Mouse (Mus musculus) cerebellum, adult 18-20 months (tissue): ENCODE measurements around the gene Gpld1.
"Not testable (repeated sequence)": the region's sequence is repeated elsewhere in the genome, so short reads cannot be mapped to it uniquely, and the experiment has no call there.

Experiments used
- DNase-seq, 2 experiments: peaks; one replicate each; pipeline ENCODE4 v3.0.0; 2021

The Gpld1 gene

GRCm38 (mm10) chr13:24948870-24949269, 5.9 kb downstream of the Gpld1 start:
- no peak for DNase-seq

GRCm38 (mm10) chr13:24952659-24953058, 9.7 kb downstream of the Gpld1 start:
- no peak for DNase-seq

DNA sequence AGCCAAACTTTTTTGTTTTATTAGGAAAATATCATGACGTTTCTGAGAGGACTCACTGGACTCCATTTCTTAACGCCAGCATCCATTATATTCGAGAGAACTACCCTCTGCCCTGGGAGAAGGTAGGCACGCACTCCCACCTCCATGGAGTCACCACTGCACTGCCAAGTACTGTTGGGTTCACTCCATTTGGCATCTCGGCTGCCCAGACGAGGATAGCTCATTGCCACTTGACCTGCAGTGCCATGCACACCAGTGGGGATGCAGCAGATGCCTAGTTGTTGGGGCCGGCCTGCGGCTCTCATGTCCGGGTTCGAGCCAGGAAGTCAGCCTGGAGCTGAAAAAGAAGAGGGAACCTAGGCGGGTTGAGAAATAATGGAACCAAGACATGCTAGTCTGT, 12.1 kb downstream of the Gpld1 start:
- DNase-seq, result no peak

GRCm38 (mm10) chr13:24955500-24955899, 12.5 kb downstream of the Gpld1 start:
- DNase-seq, result peak in 1 of 2 experiments; percentile 49

GRCm38 (mm10) chr13:24958671-24959070, 15.7 kb downstream of the Gpld1 start:
- no peak for DNase-seq

GRCm38 (mm10) chr13:24960084-24960483, 17.1 kb downstream of the Gpld1 start:
- no peak for DNase-seq

GRCm38 (mm10) chr13:24962119-24962518, 19.2 kb downstream of the Gpld1 start:
- no peak for DNase-seq

DNA sequence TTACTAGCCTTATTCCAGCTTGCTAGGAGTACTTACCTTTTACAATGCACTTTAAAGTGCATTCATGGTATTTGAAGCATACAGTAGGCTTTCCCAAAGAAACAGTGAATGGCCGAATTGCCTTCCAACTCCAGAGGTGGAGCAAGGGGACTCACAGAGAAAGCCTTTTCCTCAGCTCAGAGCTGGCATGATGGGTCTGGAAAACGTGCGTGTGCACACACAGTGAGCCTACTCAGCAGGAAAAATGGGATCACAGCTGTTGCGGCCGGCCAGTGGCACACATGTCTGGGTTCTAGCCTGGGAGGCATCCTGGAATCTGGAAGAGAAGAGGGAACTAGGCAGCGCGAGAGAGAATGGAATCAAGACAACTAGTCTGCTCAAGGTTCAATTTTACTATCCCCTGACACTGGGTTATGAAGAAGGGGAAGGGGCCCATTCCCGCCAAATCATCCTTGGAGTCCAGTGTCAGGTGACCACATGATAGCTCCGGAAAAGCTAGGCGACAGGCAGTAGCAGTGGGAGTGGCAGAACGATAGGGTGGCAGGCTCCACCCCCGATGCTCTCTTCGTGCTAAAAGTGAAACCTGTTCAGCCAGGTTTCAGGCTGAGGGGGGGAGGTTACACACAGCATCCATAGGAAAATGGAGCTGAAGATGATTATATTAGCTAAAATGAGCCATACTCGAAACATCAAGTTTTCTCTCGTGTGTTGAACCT, 22.3 kb downstream of the Gpld1 start:
- DNase-seq, result peak in 1 of 2 experiments; percentile 28

DNA sequence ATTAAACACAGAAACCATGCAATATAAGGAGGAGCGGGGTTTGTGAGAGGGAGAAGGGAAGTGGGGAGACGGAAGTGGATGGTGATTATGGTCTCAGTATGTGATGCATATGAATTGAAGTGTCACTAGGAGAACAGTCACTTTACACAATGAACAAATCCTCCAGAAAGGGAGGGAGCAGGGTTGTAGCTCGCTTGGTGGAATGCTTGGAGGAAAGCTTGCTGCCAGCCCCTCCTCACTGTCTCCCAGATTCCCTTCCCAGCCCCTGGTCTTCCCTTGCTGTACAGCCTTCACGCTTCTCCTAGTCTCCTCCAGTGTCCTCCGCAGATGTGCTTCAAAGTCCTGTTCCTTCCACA, 22.9 kb downstream of the Gpld1 start:
- no peak for DNase-seq

DNA sequence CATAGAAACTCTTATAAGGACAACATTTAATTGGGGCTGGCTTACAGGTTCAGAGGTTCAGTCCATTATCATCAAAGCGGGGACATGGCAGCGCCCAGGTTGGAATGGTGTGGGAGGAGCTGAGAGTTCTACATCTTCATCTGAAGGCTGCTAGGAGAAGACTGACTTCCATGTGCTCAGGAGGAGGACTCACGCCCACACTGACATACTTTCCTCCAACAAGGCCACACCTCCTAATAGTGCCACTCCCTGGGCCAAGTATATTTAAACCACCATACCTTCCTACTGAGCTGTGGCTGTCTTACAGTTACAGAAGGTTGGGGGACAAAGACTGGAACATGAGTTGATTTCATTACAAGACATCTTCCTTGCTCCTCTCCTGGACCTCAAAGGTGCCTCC, 28.8 kb downstream of the Gpld1 start:
- DNase-seq, result not testable (repeated sequence)

GRCm38 (mm10) chr13:24976384-24976783, 33.4 kb downstream of the Gpld1 start:
- no peak for DNase-seq

DNA sequence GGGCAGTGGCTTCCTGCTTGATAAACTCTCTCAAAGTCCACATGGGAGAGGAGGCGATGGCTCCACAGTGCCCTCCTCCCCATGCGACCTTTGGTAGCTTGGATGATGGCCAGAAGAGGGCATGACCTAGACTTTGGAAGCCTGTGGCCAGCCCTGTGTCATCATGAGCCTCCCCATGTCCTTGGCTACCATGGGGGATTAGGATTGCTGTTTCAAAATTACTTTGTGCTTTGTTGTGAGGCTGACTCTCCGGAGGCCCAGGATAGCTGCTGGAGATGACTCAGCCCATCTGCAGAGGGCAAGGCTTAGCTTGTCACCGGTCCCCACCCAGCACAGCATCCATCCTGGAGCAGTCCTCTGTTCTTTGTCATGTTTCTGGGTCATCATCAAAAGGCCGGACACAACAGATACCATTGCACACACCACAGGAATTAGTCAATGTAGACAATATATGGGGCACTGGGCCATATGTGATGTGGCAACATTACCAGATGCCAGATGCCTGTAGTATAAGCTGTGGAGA, 34.9 kb downstream of the Gpld1 start:
- no peak for DNase-seq

DNA sequence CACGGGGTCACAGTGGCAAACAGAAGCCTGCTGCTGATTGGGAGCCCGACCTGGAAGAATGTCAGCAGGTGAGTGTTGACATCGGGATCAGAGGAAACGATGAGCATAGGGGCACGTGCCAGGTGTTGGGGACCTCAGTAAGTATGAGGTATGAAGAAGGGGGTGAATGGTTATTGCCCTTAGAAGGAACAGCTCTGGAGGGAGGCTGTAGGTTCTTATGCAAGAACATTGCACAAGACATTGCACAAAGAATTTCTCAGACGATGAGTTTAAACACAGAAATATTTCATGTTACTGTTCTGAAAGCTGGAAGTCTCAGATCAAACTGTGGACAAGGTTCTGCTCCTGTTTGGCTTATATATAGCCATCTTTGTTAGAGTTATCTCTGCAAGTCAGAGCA, 38.1 kb downstream of the Gpld1 start:
- no peak for DNase-seq

- no peak for DNase-seq
Measured at GRCm38 (mm10) chr13:24985435-24985834, 42.5 kb downstream of the Gpld1 start.

GRCm38 (mm10) chr13:24988391-24988790, 45.4 kb downstream of the Gpld1 start:
- peak; percentile 68 to 71 for DNase-seq

GRCm38 (mm10) chr13:24989006-24989405, 46.1 kb downstream of the Gpld1 start:
- DNase-seq, result no peak

GRCm38 (mm10) chr13:24993160-24993559, 50.2 kb downstream of the Gpld1 start:
- DNase-seq, result no peak

GRCm38 (mm10) chr13:24999538-24999937, 56.6 kb downstream of the Gpld1 start:
- no peak for DNase-seq

GRCm38 (mm10) chr13:25002965-25003364, 60.0 kb downstream of the Gpld1 start:
- DNase-seq, result no peak

GRCm38 (mm10) chr13:25007115-25007514, 64.2 kb downstream of the Gpld1 start:
- DNase-seq, result peak; percentile 51 to 54

DNA sequence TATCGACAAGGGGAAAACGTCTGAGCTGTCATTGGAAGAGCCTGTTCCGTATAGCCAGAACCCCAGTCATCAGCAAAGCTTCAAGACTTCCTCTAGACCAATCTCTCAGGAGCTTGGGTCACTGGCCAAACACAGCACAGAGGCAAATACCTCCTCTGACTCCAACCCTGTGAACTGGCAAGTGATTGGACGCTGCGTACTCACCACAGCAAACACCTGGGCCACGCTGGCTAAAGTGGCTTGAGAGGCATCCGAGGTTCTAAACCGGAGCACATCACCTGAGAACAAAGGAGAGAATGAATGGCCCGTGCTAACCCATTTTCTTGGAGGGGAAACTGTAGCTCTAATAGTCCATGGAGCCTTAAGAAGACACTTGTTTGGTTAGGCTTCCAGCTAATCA, 75.4 kb downstream of the Gpld1 start:
- DNase-seq, result no peak

DNA sequence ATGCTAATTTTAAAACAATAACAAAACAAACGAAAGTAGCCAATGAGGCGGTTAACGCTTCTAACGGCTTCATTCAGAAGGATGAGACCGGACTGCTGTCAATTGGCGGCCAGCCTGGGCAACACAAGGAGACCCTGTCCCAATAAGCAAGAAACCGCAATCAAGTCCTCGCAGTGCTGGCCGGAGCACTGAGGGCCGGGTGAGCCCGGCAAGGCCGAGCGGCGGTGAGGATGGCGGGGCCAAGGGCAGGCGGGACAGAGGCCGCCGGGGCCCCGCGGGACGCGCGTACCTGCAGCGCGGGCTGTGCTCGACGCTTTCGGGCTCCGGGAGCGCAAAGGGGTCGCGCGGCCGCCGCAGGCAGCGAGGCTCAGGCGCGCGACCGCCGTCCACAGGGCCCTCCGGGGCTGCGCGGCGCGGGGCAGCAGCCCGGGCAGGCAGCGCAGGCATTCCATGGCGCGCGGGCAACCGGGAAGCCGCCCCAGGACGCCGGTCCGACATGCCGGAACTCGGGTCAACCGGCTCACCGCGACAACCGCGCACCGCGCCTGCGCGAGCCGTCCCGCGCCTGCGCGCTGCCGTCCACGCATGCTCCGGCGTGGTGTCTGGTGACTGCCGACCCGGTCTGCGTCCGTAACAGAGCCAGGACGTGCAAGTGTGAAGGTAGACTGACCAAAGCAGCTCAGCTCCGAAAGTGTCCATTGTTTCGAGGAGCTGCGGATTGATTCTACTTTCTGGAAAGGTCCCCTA, 77.0 kb downstream of the Gpld1 start, which contains the start of gene Mrs2:
Gene Mrs2, minus strand, starts transcription at position 587 of the 747 bp plus-strand sequence.
- peak; percentile 87 to 93 for DNase-seq

GRCm38 (mm10) chr13:25020540-25020892, 77.6 kb downstream of the Gpld1 start:
- DNase-seq, result no peak

- no peak for DNase-seq
Measured at GRCm38 (mm10) chr13:25022386-25022785, 79.4 kb downstream of the Gpld1 start.
